Mouse (Mus musculus) T-cell, adult 2 months (primary cell): Measurements from ENCODE around the gene Slc17a8.
A peak's percentile ranks its signal among the peaks of the same experiment; 100 is the strongest.
"Not testable (repeated sequence)": the region's sequence is repeated elsewhere in the genome, so short reads cannot be mapped to it uniquely, and the experiment has no call there.

Source experiments
- DNase-seq: peaks from one replicate; pipeline ENCODE4 v3.0.0; 2022; ENCODE audit warnings: low spot score

Gene Slc17a8

GRCm38 (mm10) chr10:89589877-89590276 is 31.2 kb downstream of the Slc17a8 start:
- DNase-seq, result no peak

- no peak for DNase-seq
These were observed 32.3 kb downstream of the Slc17a8 start for GRCm38 (mm10) chr10:89588708-89589107.

GRCm38 (mm10) chr10:89584709-89585108 is 36.3 kb downstream of the Slc17a8 start:
- no peak for DNase-seq

GRCm38 (mm10) chr10:89578801-89579200 is 42.3 kb downstream of the Slc17a8 start:
- DNase-seq, result peak; percentile 10

GRCm38 (mm10) chr10:89577666-89578065 is 43.4 kb downstream of the Slc17a8 start:
- DNase-seq, result no peak

GRCm38 (mm10) chr10:89573421-89573820 is 47.6 kb downstream of the Slc17a8 start:
- DNase-seq, result no peak

GRCm38 (mm10) chr10:89572946-89573345 is 48.1 kb downstream of the Slc17a8 start:
- no peak for DNase-seq

- DNase-seq, result no peak
These were observed 53.7 kb downstream of the Slc17a8 start for GRCm38 (mm10) chr10:89567391-89567790.

GRCm38 (mm10) chr10:89565301-89566022 is 55.6 kb downstream of the Slc17a8 start:
- no peak for DNase-seq

- no peak for DNase-seq
These were observed 58.9 kb downstream of the Slc17a8 start for GRCm38 (mm10) chr10:89562113-89562512.

- DNase-seq, result no peak
These were observed 61.7 kb downstream of the Slc17a8 start for GRCm38 (mm10) chr10:89559351-89559750.

GRCm38 (mm10) chr10:89554885-89555284 is 66.2 kb downstream of the Slc17a8 start:
- not testable (repeated sequence) for DNase-seq

- not testable (repeated sequence) for DNase-seq
These were observed 67.2 kb downstream of the Slc17a8 start for GRCm38 (mm10) chr10:89553855-89554254.

- no peak for DNase-seq
These were observed 68.0 kb downstream of the Slc17a8 start for GRCm38 (mm10) chr10:89553015-89553414.

GRCm38 (mm10) chr10:89551657-89552056 is 69.4 kb downstream of the Slc17a8 start:
- no peak for DNase-seq

GRCm38 (mm10) chr10:89548028-89548427 is 73.0 kb downstream of the Slc17a8 start:
- no peak for DNase-seq

- no peak for DNase-seq
These were observed 74.1 kb downstream of the Slc17a8 start for GRCm38 (mm10) chr10:89546989-89547388.

GRCm38 (mm10) chr10:89543867-89544266 is 77.2 kb downstream of the Slc17a8 start:
- no peak for DNase-seq

- DNase-seq, result no peak
These were observed 78.7 kb downstream of the Slc17a8 start for GRCm38 (mm10) chr10:89542321-89542720.

GRCm38 (mm10) chr10:89532929-89533727 is 87.9 kb downstream of the Slc17a8 start, which contains the start of gene Nr1h4:
Nr1h4 (minus strand) TSS chr10:89533585.
- DNase-seq, result no peak

- no peak for DNase-seq
These were observed 88.6 kb downstream of the Slc17a8 start for GRCm38 (mm10) chr10:89532451-89532850.

- no peak for DNase-seq
These were observed 89.1 kb downstream of the Slc17a8 start for GRCm38 (mm10) chr10:89531976-89532375.

- no peak for DNase-seq
These were observed 89.8 kb downstream of the Slc17a8 start for GRCm38 (mm10) chr10:89531194-89531634.
